Mouse (Mus musculus) ovary, postnatal 36 days (tissue): ENCODE data around the gene Sptan1.

ENCODE experiments used
- DNase-seq: peaks from one replicate; pipeline ENCODE4 v3.0.0; 2022; ENCODE audit warnings: low spot score, mixed read lengths

Gene Sptan1

GRCm38 (mm10) chr2:30061215-30062166, 96.1 kb downstream of the Sptan1 start:
- DNase-seq: peak; percentile 65

GRCm38 (mm10) chr2:30062249-30063093, 97.1 kb downstream of the Sptan1 start:
- peak; percentile 66 for DNase-seq

- peak; percentile 14 for DNase-seq
Measured at GRCm38 (mm10) chr2:30063235-30063634, 97.9 kb downstream of the Sptan1 start.

- no peak for DNase-seq
Measured at GRCm38 (mm10) chr2:30063791-30064190, 98.4 kb downstream of the Sptan1 start.

- no peak for DNase-seq
Measured at GRCm38 (mm10) chr2:30064298-30064697, 98.9 kb downstream of the Sptan1 start.

- DNase-seq: peak; percentile 98
Measured at GRCm38 (mm10) chr2:30066046-30066901, 100.9 kb downstream of the Sptan1 start.

- peak; percentile 57 for DNase-seq
Measured at GRCm38 (mm10) chr2:30067031-30067888, 101.9 kb downstream of the Sptan1 start.

GRCm38 (mm10) chr2:30067962-30068361, 102.6 kb downstream of the Sptan1 start:
- DNase-seq: no peak

- DNase-seq: no peak
Measured at GRCm38 (mm10) chr2:30072875-30073274, 107.5 kb downstream of the Sptan1 start.

GRCm38 (mm10) chr2:30073285-30073684, 107.9 kb downstream of the Sptan1 start:
- DNase-seq: no peak

- DNase-seq: no peak
Measured at GRCm38 (mm10) chr2:30075625-30076024, 110.3 kb downstream of the Sptan1 start.

GRCm38 (mm10) chr2:30076439-30076838, 111.1 kb downstream of the Sptan1 start:
- no peak for DNase-seq

- DNase-seq: no peak
Measured at GRCm38 (mm10) chr2:30076959-30077358, 111.6 kb downstream of the Sptan1 start.

GRCm38 (mm10) chr2:30077502-30078348, 112.4 kb downstream of the Sptan1 start, which contains the start of gene Pkn3:
TSS of gene Pkn3 (plus strand) at chr2:30077684.
- peak; percentile 89 for DNase-seq

- no peak for DNase-seq
Measured at GRCm38 (mm10) chr2:30078349-30078712, 113.0 kb downstream of the Sptan1 start.

- DNase-seq: no peak
Measured at GRCm38 (mm10) chr2:30078760-30079159, 113.4 kb downstream of the Sptan1 start.

GRCm38 (mm10) chr2:30080181-30080800, 114.9 kb downstream of the Sptan1 start:
- DNase-seq: no peak
